Mouse (Mus musculus) megakaryocyte, embryonic 14.5 days (primary cell): ENCODE results near the gene Unc93b1.

ENCODE experiments used
- FLI1 ChIP-seq: IDR thresholded peaks from 2 replicates; pipeline ENCODE4 v1.6.1; 2012; ENCODE audit warnings: low read length, inconsistent platforms, mixed read lengths
- GATA1 ChIP-seq: IDR thresholded peaks from 3 replicates; pipeline ENCODE4 v1.6.1; 2012; ENCODE audit warnings: mixed read lengths, low read length, inconsistent platforms, borderline replicate concordance

DNA sequence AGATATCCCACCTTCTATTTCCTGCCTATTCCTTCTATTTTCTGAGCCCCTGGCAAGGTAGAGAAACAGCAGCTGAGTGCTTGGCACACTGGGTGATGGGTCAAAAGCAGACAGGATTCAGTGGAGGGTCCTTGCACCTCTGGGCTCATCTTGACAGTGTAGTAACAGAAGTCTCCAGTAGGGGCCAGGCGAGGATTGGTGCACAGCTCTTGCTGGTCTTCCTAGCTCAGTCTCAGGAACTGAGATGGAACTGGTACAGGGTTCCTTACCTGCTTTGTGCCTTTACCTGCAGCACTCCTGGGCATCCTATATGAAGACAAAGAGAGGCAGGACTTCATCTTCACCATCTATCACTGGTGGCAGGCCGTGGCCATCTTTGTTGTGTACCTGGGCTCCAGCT is 11.7 kb downstream of the Unc93b1 start:
- TF ChIP-seq GATA1: no peak
- no peak for TF ChIP-seq FLI1
